ENCODE assay signal across 16 mouse cellular contexts in genomic region chr5:101100975-101101699, GRCm38 (mm10).
"Had no signal": no experiment of that assay in that cellular context is flagged by ENCODE, and none has a peak within 500 bp of the region (broad histone marks: within the 10 kb centered on the region; RNA-seq: fewer than 3 reads in every experiment).

No protein-coding gene starts in this region.

- H3K4me1 ChIP-seq: liver, embryonic 15.5 days; megakaryocyte, embryonic 14.5 days; midbrain, embryonic 15.5 days; neural tube, embryonic 13.5 days had no signal

- ATAC-seq: intestine, postnatal 0 days; lung, postnatal 0 days; midbrain, embryonic 15.5 days had no signal

- DNase-seq: kidney, adult 8-10 months; lung, adult 2 months; lung, postnatal 36 days; right cerebral cortex, postnatal 25 days; thymus, postnatal 36 days had no signal

- H3K9ac ChIP-seq: liver, embryonic 15.5 days; midbrain, embryonic 15.5 days; neural tube, embryonic 13.5 days had no signal

- H3K4me3 ChIP-seq: left cerebral cortex, adult 2 months; limb, embryonic 10.5 days; liver, embryonic 15.5 days; megakaryocyte, embryonic 14.5 days; midbrain, embryonic 15.5 days; neural tube, embryonic 13.5 days had no signal

- H3K9me3 ChIP-seq: limb, embryonic 10.5 days; liver, embryonic 15.5 days; midbrain, embryonic 15.5 days; neural tube, embryonic 13.5 days had no signal

- H3K27ac ChIP-seq: kidney, postnatal 0 days; left cerebral cortex, adult 2 months; limb, embryonic 10.5 days; liver, embryonic 15.5 days; midbrain, embryonic 15.5 days; neural tube, embryonic 13.5 days had no signal

- H3K4me2 ChIP-seq: liver, embryonic 11.5 days; liver, embryonic 15.5 days; midbrain, embryonic 11.5 days; midbrain, embryonic 15.5 days; neural tube, embryonic 13.5 days had no signal

- H3K27me3 ChIP-seq: liver, embryonic 15.5 days; megakaryocyte, embryonic 14.5 days; midbrain, embryonic 15.5 days had no signal

- H3K36me3 ChIP-seq: limb, embryonic 10.5 days; liver, embryonic 15.5 days; midbrain, embryonic 15.5 days; neural tube, embryonic 13.5 days had no signal
